ENCODE assay signal across 37 mouse cellular contexts in the genomic region with DNA sequence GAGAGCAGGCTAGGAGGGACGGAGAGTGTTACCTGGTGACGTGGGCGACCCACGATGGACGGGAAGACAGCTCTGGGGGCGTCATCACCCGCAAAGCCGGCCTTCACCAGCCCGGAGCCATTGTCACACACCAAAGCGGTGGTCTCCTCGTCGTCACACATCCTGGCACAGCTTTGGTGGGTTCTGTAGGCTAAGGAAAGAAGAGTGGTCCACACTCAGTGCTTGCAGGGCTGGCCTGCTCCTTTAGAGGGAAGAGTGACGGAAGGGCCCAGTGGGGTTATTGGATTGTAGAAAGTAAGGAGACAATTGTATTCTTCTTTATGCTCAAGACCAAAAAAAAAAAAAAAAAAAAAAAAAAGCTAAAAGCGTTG. TPM values are rescaled to one million over a fixed set of nuclear protein-coding genes. Genes with fewer than 3 reads are reported as not detected.
DNase-seq lines count a peak whose midpoint lies in the region; ATAC-seq and TF ChIP-seq lines count a peak whose summit lies in the region.
"Had no signal": no experiment of that assay in that cellular context is flagged by ENCODE, and none has a peak within 500 bp of the region (broad histone marks: within the 10 kb centered on the region; RNA-seq: fewer than 3 reads in every experiment).

No protein-coding gene starts in this region.

- H3K4me1 ChIP-seq in heart, embryonic 13.5 days, result peaks cover 25% of the 10 kb centered on the region
- no peaks in the 10 kb centered on the region for H3K4me1 ChIP-seq in embryonic facial prominence, embryonic 15.5 days
- no peaks in the 10 kb centered on the region for H3K4me1 ChIP-seq in heart, postnatal 0 days (ENCODE audit: control insufficient read depth, insufficient read depth)
- no peaks in the 10 kb centered on the region for H3K4me1 ChIP-seq in kidney, embryonic 14.5 days (ENCODE audit: control insufficient read depth, insufficient read depth, low read length)
- H3K4me1 ChIP-seq: midbrain, embryonic 15.5 days had no signal

- peaks cover 37% of the 10 kb centered on the region for H3K36me3 ChIP-seq in heart, embryonic 13.5 days
- H3K36me3 ChIP-seq in embryonic facial prominence, embryonic 15.5 days, result no peaks in the 10 kb centered on the region
- H3K36me3 ChIP-seq in heart, postnatal 0 days (replicated peaks; ENCODE audit: control insufficient read depth, insufficient read depth, low read length), result peaks cover 36% of the 10 kb centered on the region
- no peaks in the 10 kb centered on the region for H3K36me3 ChIP-seq in kidney, embryonic 14.5 days (ENCODE audit: control insufficient read depth, insufficient read depth, low read length)
- H3K36me3 ChIP-seq: embryonic facial prominence, embryonic 12.5 days; hindbrain, embryonic 12.5 days; intestine, embryonic 15.5 days; midbrain, embryonic 10.5 days; midbrain, embryonic 15.5 days had no signal

- ATAC-seq in heart, embryonic 13.5 days (ENCODE audit: extremely low read depth, insufficient number of reproducible peaks, low FRiP score, low TSS enrichment), result no peak
- no peak for ATAC-seq in embryonic facial prominence, embryonic 15.5 days (ENCODE audit: insufficient number of reproducible peaks, low FRiP score, low TSS enrichment, low read depth)
- ATAC-seq in heart, postnatal 0 days (ENCODE audit: insufficient read depth, low read depth), result no peak
- no peak for ATAC-seq in kidney, embryonic 14.5 days (ENCODE audit: low FRiP score, low TSS enrichment)
- ATAC-seq: forebrain, embryonic 16.5 days; Patski had no signal

- no peak for TF ChIP-seq EP300 in heart, postnatal 0 days (IDR thresholded peaks at IDR 0.05; ENCODE audit: low read depth)

- no peaks in the 10 kb centered on the region for H3K9me3 ChIP-seq in heart, embryonic 13.5 days
- H3K9me3 ChIP-seq in embryonic facial prominence, embryonic 15.5 days (replicated peaks), result no peaks in the 10 kb centered on the region
- H3K9me3 ChIP-seq in heart, postnatal 0 days (replicated peaks; ENCODE audit: control insufficient read depth, low read length), result no peaks in the 10 kb centered on the region
- H3K9me3 ChIP-seq in kidney, embryonic 14.5 days (ENCODE audit: control insufficient read depth, low read length), result no peaks in the 10 kb centered on the region
- H3K9me3 ChIP-seq: embryonic facial prominence, embryonic 12.5 days; hindbrain, embryonic 12.5 days; intestine, embryonic 15.5 days; midbrain, embryonic 10.5 days; midbrain, embryonic 15.5 days had no signal

- peak overlapping the region; percentile 67 for H3K4me2 ChIP-seq in heart, embryonic 13.5 days
- H3K4me2 ChIP-seq in embryonic facial prominence, embryonic 15.5 days (replicated peaks), result no peak overlapping the region
- peak overlapping the region; percentile 60 for H3K4me2 ChIP-seq in heart, postnatal 0 days (ENCODE audit: low read depth, low read length)
- H3K4me2 ChIP-seq in kidney, embryonic 14.5 days (replicated peaks; ENCODE audit: low read depth, low read length), result no peak overlapping the region
- H3K4me2 ChIP-seq: embryonic facial prominence, embryonic 12.5 days; hindbrain, embryonic 12.5 days; liver, embryonic 11.5 days; midbrain, embryonic 15.5 days had no signal

- TF ChIP-seq CTCF in heart, postnatal 0 days (IDR thresholded peaks at IDR 0.05; ENCODE audit: low read depth), result no peak

- 42% methylated on average over 14 of the region's 14 CpGs for WGBS in heart, embryonic 13.5 days
- 88% methylated on average over 14 of the region's 14 CpGs for WGBS in embryonic facial prominence, embryonic 15.5 days
- WGBS in heart, postnatal 0 days, result 38% methylated on average over 14 of the region's 14 CpGs
- WGBS in kidney, embryonic 14.5 days, result 91% methylated on average over 14 of the region's 14 CpGs

- peak overlapping the region; percentile 63 for H3K4me3 ChIP-seq in heart, embryonic 13.5 days
- peak overlapping the region; percentile 9 for H3K4me3 ChIP-seq in embryonic facial prominence, embryonic 15.5 days (replicated peaks)
- H3K4me3 ChIP-seq in heart, postnatal 0 days (ENCODE audit: low read depth, low read length), result peak overlapping the region; percentile 53
- H3K4me3 ChIP-seq in kidney, embryonic 14.5 days (ENCODE audit: low read length), result no peak overlapping the region
- H3K4me3 ChIP-seq: embryonic facial prominence, embryonic 12.5 days; erythroblast, embryonic 14.5 days; hindbrain, embryonic 12.5 days; midbrain, embryonic 10.5 days; midbrain, embryonic 15.5 days had no signal

- no peaks in the 10 kb centered on the region for H3K27me3 ChIP-seq in heart, embryonic 13.5 days (replicated peaks)
- no peaks in the 10 kb centered on the region for H3K27me3 ChIP-seq in embryonic facial prominence, embryonic 15.5 days
- H3K27me3 ChIP-seq in heart, postnatal 0 days (ENCODE audit: control insufficient read depth, insufficient read depth, low read length), result no peaks in the 10 kb centered on the region
- no peaks in the 10 kb centered on the region for H3K27me3 ChIP-seq in kidney, embryonic 14.5 days (ENCODE audit: control insufficient read depth, insufficient read depth, low read length)
- H3K27me3 ChIP-seq: embryonic facial prominence, embryonic 12.5 days; hindbrain, embryonic 12.5 days; intestine, embryonic 15.5 days; midbrain, embryonic 15.5 days had no signal

- intact Hi-C loops in heart, postnatal 25 days (cut with DNase I), result no loop called here

- H3K27ac ChIP-seq in heart, embryonic 13.5 days (replicated peaks), result peak overlapping the region; percentile 97
- H3K27ac ChIP-seq in embryonic facial prominence, embryonic 15.5 days (replicated peaks), result no peak overlapping the region
- peak overlapping the region; percentile 96 for H3K27ac ChIP-seq in heart, postnatal 0 days (ENCODE audit: low read depth)
- no peak overlapping the region for H3K27ac ChIP-seq in kidney, embryonic 14.5 days (ENCODE audit: low read depth, low read length)
- H3K27ac ChIP-seq: embryonic facial prominence, embryonic 12.5 days; hindbrain, embryonic 12.5 days; hindbrain, postnatal 0 days; intestine, embryonic 15.5 days; midbrain, embryonic 10.5 days; midbrain, embryonic 15.5 days; stomach, postnatal 0 days had no signal

- peak overlapping the region; percentile 91 for H3K9ac ChIP-seq in heart, embryonic 13.5 days
- no peak overlapping the region for H3K9ac ChIP-seq in embryonic facial prominence, embryonic 15.5 days
- H3K9ac ChIP-seq in heart, postnatal 0 days (replicated peaks; ENCODE audit: low read depth, low read length), result peak overlapping the region; percentile 84
- no peak overlapping the region for H3K9ac ChIP-seq in kidney, embryonic 14.5 days (ENCODE audit: low read depth, low read length)
- H3K9ac ChIP-seq: embryonic facial prominence, embryonic 12.5 days; hindbrain, embryonic 12.5 days; intestine, embryonic 15.5 days; midbrain, embryonic 15.5 days had no signal

- DNase-seq in heart, adult 11 months, result peak; percentile 73
- DNase-seq in heart, adult 8-10 months (ENCODE audit: low spot score), result no peak
- DNase-seq in heart, postnatal 25 days (ENCODE audit: low spot score), result no peak
- DNase-seq in heart, postnatal 0 days (ENCODE audit: low spot score), result no peak
- DNase-seq in layer of hippocampus, adult 18-20 months (ENCODE audit: low spot score in 2 of 2), result no peak
- DNase-seq: adrenal gland, postnatal 10 days; cerebellum, adult 9-10 months; cerebellum, postnatal 36 days; kidney, adult 8-10 months; kidney, postnatal 10 days; layer of hippocampus, adult 9-11 months; right cerebral cortex, postnatal 4 days; thymus, adult 18-20 months; thymus, postnatal 25 days had no signal

RNA-seq across cellular contexts. Expression of gene Actc1, which starts 1.5 kb away (rescaled TPM):
- total RNA-seq in heart, adult 8-10 months (2022), result over 10,000 TPM in 3 of 4 experiments, 1,000 to 10,000 TPM in 1; 8,568 to 14,785 (median 13,606) TPM
- 11,395 and 12,800 TPM in 2 replicates for polyA plus RNA-seq in heart, embryonic 13.5 days (2015; fragmentation: Nextera tagmentation; extraction: Ambion mirVana)
- over 10,000 TPM; 16,244 to 16,268 TPM for total RNA-seq in heart, postnatal 25 days (2021)
- 1,136 and 1,472 TPM in 2 replicates for polyA plus RNA-seq in embryonic facial prominence, embryonic 15.5 days (2015; fragmentation: Nextera tagmentation; extraction: Ambion mirVana)
- 20,690 and 21,635 TPM in 2 replicates for total RNA-seq in heart, postnatal 0 days (2014; rRNA removed; ENCODE audit: low replicate concordance)
- polyA plus RNA-seq in heart, postnatal 0 days (2015; fragmentation: Nextera tagmentation; extraction: Ambion mirVana), result 18,379 and 21,577 TPM in 2 replicates
- polyA plus RNA-seq in kidney, embryonic 14.5 days (2014; fragmentation: Nextera tagmentation; extraction: Ambion mirVana), result 12.3 and 12.6 TPM in 2 replicates
- not detected for total RNA-seq in layer of hippocampus, adult 18-20 months (2021)
- total RNA-seq: left cerebral cortex, postnatal 10 days; MEL; neutrophil, adult 5-6 weeks had no signal
- polyA plus RNA-seq: erythroblast, embryonic 14.5 days; Patski had no signal

RNA-seq across cellular contexts. Expression of gene Gjd2, which starts 38.4 kb away (rescaled TPM):
- not detected for total RNA-seq in heart, adult 8-10 months (2022)
- not detected in 2 replicates for polyA plus RNA-seq in heart, embryonic 13.5 days (2015; fragmentation: Nextera tagmentation; extraction: Ambion mirVana)
- total RNA-seq in heart, postnatal 25 days (2021), result not detected
- 0.23 and 0.25 TPM in 2 replicates for polyA plus RNA-seq in embryonic facial prominence, embryonic 15.5 days (2015; fragmentation: Nextera tagmentation; extraction: Ambion mirVana)
- total RNA-seq in heart, postnatal 0 days (2014; rRNA removed; ENCODE audit: low replicate concordance), result 0.12 TPM in 1 of 2 replicates, not detected in the other
- polyA plus RNA-seq in heart, postnatal 0 days (2015; fragmentation: Nextera tagmentation; extraction: Ambion mirVana), result not detected in 2 replicates
- not detected in 2 replicates for polyA plus RNA-seq in kidney, embryonic 14.5 days (2014; fragmentation: Nextera tagmentation; extraction: Ambion mirVana)
- 1 to 10 TPM; 4.5 to 4.8 TPM for total RNA-seq in layer of hippocampus, adult 18-20 months (2021)
- total RNA-seq: gastrocnemius, postnatal 10 days; MEL; neutrophil, adult 5-6 weeks had no signal
- polyA plus RNA-seq: erythroblast, embryonic 14.5 days; gonadal fat pad, adult 2 months; limb, embryonic 11.5 days; liver, embryonic 11.5 days; liver, embryonic 16.5 days; lung, postnatal 0 days; Patski; spleen, adult 2 months had no signal

Comparison
In these comparisons a context has a peak if more than half of its experiments do, and no peak if none do; other contexts are left out.
1. H3K27ac ChIP-seq: peak in heart, embryonic 13.5 days (single experiment) and heart, postnatal 0 days (single experiment); none in embryonic facial prominence, embryonic 15.5 days (single experiment) and kidney, embryonic 14.5 days (single experiment).
2. H3K4me2 ChIP-seq: peak in heart, embryonic 13.5 days (single experiment) and heart, postnatal 0 days (single experiment); none in embryonic facial prominence, embryonic 15.5 days (single experiment) and kidney, embryonic 14.5 days (single experiment).
3. H3K9ac ChIP-seq: peak in heart, embryonic 13.5 days (single experiment) and heart, postnatal 0 days (single experiment); none in embryonic facial prominence, embryonic 15.5 days (single experiment) and kidney, embryonic 14.5 days (single experiment).
4. RNA of gene Actc1, which starts 1.5 kb away (total RNA-seq): 20,690 to 21,635 TPM in heart, postnatal 0 days, 16,244 to 16,268 TPM in heart, postnatal 25 days and 8,568 to 14,785 TPM in heart, adult 8-10 months; not detected in layer of hippocampus, adult 18-20 months; every median in the first group is over 1,000 times any median in the second.